Mouse (Mus musculus) forebrain, embryonic 15.5 days (tissue): ENCODE results near the gene Sdha. TPM values are rescaled to one million over a fixed set of nuclear protein-coding genes. Genes with fewer than 3 reads are reported as not detected.
A peak's percentile ranks its signal among the peaks of the same experiment; 100 is the strongest.

Experiments used
- ATAC-seq: fragments of 200-750 bp; cut with Nextera tagmentation; replicated peaks from 2 replicates; pipeline ENCODE4 v1.8.0; 2017; ENCODE audit warnings: mild to moderate bottlenecking, moderate TSS enrichment, moderate library complexity
- H3K27ac ChIP-seq: fragments of 300-500 bp; sonication (generic); replicated peaks from 2 replicates; pipeline ENCODE4 v1.5.1; 2015; ENCODE audit warnings: mild to moderate bottlenecking, inconsistent platforms
- H3K27me3 ChIP-seq: fragments of 300-500 bp; sonication (generic); 2 replicates; pipeline ENCODE4 v1.6.1; 2015; ENCODE audit warnings: inconsistent platforms
- H3K36me3 ChIP-seq: fragments of 300-500 bp; sonication (generic); 2 replicates; pipeline ENCODE4 v1.6.1; 2015; ENCODE audit warnings: mild to moderate bottlenecking, inconsistent platforms
- H3K4me1 ChIP-seq: fragments of 300-500 bp; sonication (generic); 2 replicates; pipeline ENCODE4 v1.6.1; 2015; ENCODE audit warnings: inconsistent platforms
- H3K4me2 ChIP-seq: fragments of 300-500 bp; sonication (generic); replicated peaks from 2 replicates; pipeline ENCODE4 v1.6.1; 2015; ENCODE audit warnings: mild to moderate bottlenecking, inconsistent platforms
- H3K4me3 ChIP-seq: fragments of 300-500 bp; sonication (generic); 2 replicates; pipeline ENCODE4 v1.5.1; 2015; ENCODE audit warnings: mild to moderate bottlenecking, inconsistent platforms
- H3K9ac ChIP-seq: fragments of 300-500 bp; sonication (generic); replicated peaks from 2 replicates; pipeline ENCODE4 v1.6.1; 2015; ENCODE audit warnings: mild to moderate bottlenecking, inconsistent platforms
- H3K9me3 ChIP-seq: fragments of 300-500 bp; sonication (generic); 2 replicates; pipeline ENCODE4 v1.6.1; 2016; ENCODE audit warnings: inconsistent platforms
- WGBS: fragments of 180-500 bp; shearing (Covaris S2); methylation state at CpG from one replicate; pipeline ENCODE4 v1.1.7; 2015; ENCODE audit warnings: mixed read lengths; 5-methylcytosine and 5-hydroxymethylcytosine counted together
- polyA plus RNA-seq: library from polyadenylated mRNA; unstranded; fragments of >200 nt; fragmentation: Nextera tagmentation; extraction: Ambion mirVana; gene quantifications from 2 replicates; pipeline ENCODE4 v1.2.1, GENCODE M21; 2015

The Sdha gene
- polyA plus RNA-seq, 1 experiment from 2014 or later = 220 TPM

GRCm38 (mm10) chr13:74350435-74350906 lies 391 bp upstream of the Sdha start:
- no peak; the same call in 1 of the 2 replicates for ATAC-seq
- Histone ChIP-seq H3K4me2 (peak overlapping the region; percentile 53), H3K27me3 (no peaks in the 10 kb centered on the region), H3K4me1 (peaks cover 18% of the 10 kb centered on the region), H3K36me3 (peaks cover 12% of the 10 kb centered on the region; the same call in 1 of the 2 replicates), H3K4me3 (peak overlapping the region; percentile 80), H3K27ac (peak overlapping the region; percentile 79), H3K9me3 (no peaks in the 10 kb centered on the region), H3K9ac (peak overlapping the region; percentile 81)
- WGBS = 2% methylated on average over 15 of the region's 15 CpGs

DNA sequence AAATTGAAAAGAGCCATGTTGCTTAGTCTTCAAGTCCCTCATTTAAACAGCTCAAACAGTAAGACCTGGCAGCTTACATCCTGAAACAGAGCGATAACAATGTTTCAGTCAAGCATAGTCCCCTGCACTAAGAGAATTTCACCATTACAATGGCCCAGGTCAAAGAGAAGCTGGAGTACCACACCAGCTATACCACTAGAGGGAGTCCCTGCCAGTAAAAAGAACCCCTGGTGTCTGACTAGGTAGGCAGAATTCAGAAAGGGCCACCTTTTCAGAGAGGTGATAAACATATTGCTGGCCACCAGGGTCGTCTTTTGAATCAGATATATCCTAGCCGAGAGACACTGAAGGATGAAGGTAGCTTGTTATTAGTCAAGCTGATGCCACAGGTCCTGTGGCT lies 9.0 kb downstream of the Sdha start:
- ATAC-seq = 0 out of 2 replicates have a peak, but pooled peaks have one; percentile 32
- Histone ChIP-seq H3K27ac (no peak overlapping the region), H3K4me2 (no peak overlapping the region), H3K27me3 (no peaks in the 10 kb centered on the region), H3K4me1 (no peaks in the 10 kb centered on the region), H3K9me3 (no peaks in the 10 kb centered on the region), H3K36me3 (peaks cover 69% of the 10 kb centered on the region), H3K4me3 (no peak overlapping the region), H3K9ac (no peak overlapping the region)
- WGBS = 58% methylated on average over 3 of the region's 3 CpGs

DNA sequence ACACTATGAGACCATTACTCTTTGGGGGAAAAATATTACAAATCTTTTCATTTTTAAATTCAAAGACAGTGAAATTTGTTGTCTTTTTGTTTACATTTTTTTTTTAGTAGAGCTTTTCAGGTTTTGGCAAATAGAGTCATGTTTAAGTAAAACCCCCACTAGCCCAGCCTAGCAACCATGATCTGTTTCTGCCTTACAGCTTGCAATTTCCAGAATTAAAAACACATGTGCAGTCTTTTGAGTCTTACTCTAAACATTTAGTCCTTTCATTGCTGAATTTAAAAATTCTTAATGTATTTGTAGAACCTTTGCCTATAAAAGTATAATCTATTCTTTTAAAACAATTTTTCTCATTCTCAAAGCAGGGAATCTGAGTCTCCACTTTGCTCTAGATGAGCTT lies 20.8 kb downstream of the Sdha start:
- Histone ChIP-seq H3K36me3 (peaks cover 72% of the 10 kb centered on the region), H3K9me3 (no peaks in the 10 kb centered on the region), H3K9ac (no peak overlapping the region), H3K4me1 (no peaks in the 10 kb centered on the region), H3K4me3 (no peak overlapping the region), H3K4me2 (no peak overlapping the region), H3K27ac (no peak overlapping the region), H3K27me3 (no peaks in the 10 kb centered on the region)
- no peak for ATAC-seq

- Histone ChIP-seq H3K9me3 (no peaks in the 10 kb centered on the region), H3K36me3 (peaks cover 27% of the 10 kb centered on the region), H3K27me3 (no peaks in the 10 kb centered on the region), H3K27ac (peak within 1 kb of the TSS; percentile 63), H3K4me3 (peak within 1 kb of the TSS; percentile 78), H3K9ac (peak within 1 kb of the TSS; percentile 77), H3K4me2 (peak within 1 kb of the TSS; percentile 66), H3K4me1 (peaks cover 16% of the 10 kb centered on the region)
- ATAC-seq = peak; percentile 98
- WGBS = under 1% methylated on average over 36 of the region's 36 CpGs
Measured at GRCm38 (mm10) chr13:74317170-74317849, 32.8 kb downstream of the Sdha start, which contains the start of gene Pdcd6. Gene Pdcd6, minus strand, starts transcription at chr13:74317580.

DNA sequence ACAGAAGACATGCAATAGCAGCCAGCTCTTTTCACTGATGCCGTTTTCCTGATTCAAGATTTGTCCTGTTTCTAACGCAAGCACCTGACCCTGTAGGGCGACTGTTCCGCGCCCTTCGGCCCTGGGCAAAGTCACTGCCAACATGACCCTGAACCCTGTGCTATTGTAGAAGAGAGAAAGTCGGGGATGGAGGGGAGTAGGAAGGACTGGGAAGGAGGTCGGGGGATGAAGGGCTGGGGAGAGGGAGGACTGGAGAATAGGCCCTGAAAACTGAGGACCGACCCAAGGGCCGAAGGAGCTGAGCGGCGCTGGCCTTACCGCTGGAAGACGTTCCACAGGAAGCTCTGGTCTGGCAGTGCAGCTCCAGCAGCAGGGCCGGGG lies 33.3 kb downstream of the Sdha start:
- peak overlapping the region; percentile 78 for H3K4me3 ChIP-seq
- H3K4me1 ChIP-seq = peaks cover 16% of the 10 kb centered on the region
- no peaks in the 10 kb centered on the region for H3K27me3 ChIP-seq
- H3K36me3 ChIP-seq = peaks cover 22% of the 10 kb centered on the region
- peak overlapping the region; percentile 63 for H3K27ac ChIP-seq
- WGBS = 3% methylated on average over 15 of the region's 15 CpGs
- peak overlapping the region; percentile 66 for H3K4me2 ChIP-seq
- ATAC-seq = no peak
- H3K9me3 ChIP-seq = no peaks in the 10 kb centered on the region
- peak overlapping the region; percentile 77 for H3K9ac ChIP-seq

DNA sequence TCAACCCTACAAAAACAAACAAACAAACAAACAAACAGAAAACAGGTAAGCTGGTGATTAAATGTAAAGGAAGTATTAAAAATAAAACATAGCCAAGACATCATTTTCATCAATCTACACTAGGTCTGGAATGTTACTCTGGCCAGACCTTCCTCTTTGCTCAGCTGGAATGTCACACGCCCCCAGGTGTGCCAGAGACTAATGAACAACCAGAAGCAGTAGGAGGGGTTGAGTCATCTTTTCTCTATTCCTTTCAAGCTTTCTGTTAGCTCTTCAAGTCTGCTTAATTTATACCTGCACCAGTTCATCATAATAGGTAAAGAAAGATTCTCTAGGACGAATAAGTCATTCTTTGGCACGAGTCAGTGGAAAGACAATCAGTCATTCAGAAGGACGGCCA lies 33.7 kb downstream of the Sdha start:
- ATAC-seq = no peak
- peak overlapping the region; percentile 78 for H3K4me3 ChIP-seq
- peak overlapping the region; percentile 66 for H3K4me2 ChIP-seq
- WGBS = 24% methylated on average over 4 of the region's 4 CpGs
- H3K9ac ChIP-seq = peak overlapping the region; percentile 77
- H3K9me3 ChIP-seq = no peaks in the 10 kb centered on the region
- peaks cover 16% of the 10 kb centered on the region for H3K4me1 ChIP-seq
- H3K27me3 ChIP-seq = no peaks in the 10 kb centered on the region
- H3K27ac ChIP-seq = no peak overlapping the region
- H3K36me3 ChIP-seq = peaks cover 22% of the 10 kb centered on the region

DNA sequence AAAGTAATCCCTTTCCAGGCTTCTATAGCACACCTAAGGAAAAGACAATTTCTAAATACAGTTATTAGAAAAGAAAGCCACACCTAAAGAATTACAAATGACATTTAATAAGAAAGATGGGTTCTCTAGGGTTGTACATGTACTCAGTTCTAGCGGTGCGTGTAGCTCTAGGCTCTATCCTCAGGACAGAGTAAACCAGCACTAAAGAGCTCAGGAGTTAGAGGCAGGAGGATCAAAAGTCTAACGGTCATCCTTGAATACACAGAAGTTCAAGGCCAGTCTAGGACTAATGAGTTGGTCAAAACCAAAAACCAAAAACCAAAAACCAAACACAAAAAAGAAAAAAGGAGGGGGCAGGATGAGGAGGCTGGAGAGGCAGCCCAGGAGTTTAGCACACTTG lies 35.5 kb downstream of the Sdha start:
- 94% methylated on average over 3 of the region's 3 CpGs for WGBS
- ATAC-seq = no peak
- H3K27ac ChIP-seq = no peak overlapping the region

DNA sequence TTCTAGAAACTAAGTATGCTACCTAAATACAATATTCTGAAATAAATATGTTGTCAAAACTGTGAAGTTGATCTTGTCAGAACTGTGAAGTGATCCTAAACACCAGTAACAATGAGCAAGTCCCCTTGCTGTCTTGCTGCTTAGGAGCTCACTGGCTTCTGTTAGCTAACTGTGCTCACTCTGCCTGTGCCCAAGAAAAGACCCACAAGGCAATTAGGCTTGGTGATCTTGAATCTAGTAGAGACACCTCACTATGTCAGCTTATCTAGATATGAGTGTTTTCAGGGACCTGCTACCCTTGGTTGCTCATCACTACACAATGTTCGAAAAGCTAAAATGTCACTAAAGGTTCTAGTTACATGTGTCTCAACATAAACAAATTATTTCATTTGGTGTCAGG lies 44.3 kb downstream of the Sdha start:
- Histone ChIP-seq H3K4me3 (no peak overlapping the region), H3K9me3 (no peaks in the 10 kb centered on the region), H3K4me2 (no peak overlapping the region), H3K36me3 (peaks cover 78% of the 10 kb centered on the region), H3K9ac (no peak overlapping the region), H3K4me1 (no peaks in the 10 kb centered on the region), H3K27ac (no peak overlapping the region), H3K27me3 (no peaks in the 10 kb centered on the region)
- ATAC-seq = no peak
- 96% methylated on average over 1 of the region's 1 CpGs for WGBS

More for the DNA sequence above, 35.5 kb downstream of the Sdha start:
- H3K4me3 ChIP-seq = no peak overlapping the region
- H3K4me2 ChIP-seq = no peak overlapping the region
- H3K36me3 ChIP-seq = peaks cover 20% of the 10 kb centered on the region
- no peak overlapping the region for H3K9ac ChIP-seq
- peaks cover 16% of the 10 kb centered on the region for H3K4me1 ChIP-seq
- H3K9me3 ChIP-seq = no peaks in the 10 kb centered on the region
- no peaks in the 10 kb centered on the region for H3K27me3 ChIP-seq

DNA sequence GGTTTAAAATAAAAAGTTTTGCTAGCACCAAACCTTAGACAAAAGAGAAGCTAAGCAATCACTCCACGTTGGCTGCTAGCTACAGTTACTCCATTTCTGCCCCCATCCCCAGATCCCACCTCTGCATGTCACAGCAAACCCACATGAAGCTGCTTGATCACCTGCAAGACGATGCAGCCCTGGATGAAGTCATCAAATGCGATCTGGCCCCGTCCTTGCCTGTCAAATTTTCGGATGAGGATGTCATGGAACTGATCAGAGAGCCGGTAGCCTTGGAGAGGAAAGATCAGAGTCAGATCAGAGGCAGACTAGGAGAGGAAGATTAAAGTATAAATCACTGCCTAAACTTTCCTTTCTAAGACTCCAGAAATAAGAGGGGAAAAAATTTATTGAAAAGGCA lies 44.7 kb downstream of the Sdha start:
- Histone ChIP-seq H3K27me3 (no peaks in the 10 kb centered on the region), H3K4me2 (no peak overlapping the region), H3K36me3 (peaks cover 78% of the 10 kb centered on the region), H3K9me3 (no peaks in the 10 kb centered on the region), H3K27ac (no peak overlapping the region), H3K9ac (no peak overlapping the region), H3K4me1 (no peaks in the 10 kb centered on the region), H3K4me3 (no peak overlapping the region)
- 93% methylated on average over 6 of the region's 6 CpGs for WGBS
- ATAC-seq = no peak

DNA sequence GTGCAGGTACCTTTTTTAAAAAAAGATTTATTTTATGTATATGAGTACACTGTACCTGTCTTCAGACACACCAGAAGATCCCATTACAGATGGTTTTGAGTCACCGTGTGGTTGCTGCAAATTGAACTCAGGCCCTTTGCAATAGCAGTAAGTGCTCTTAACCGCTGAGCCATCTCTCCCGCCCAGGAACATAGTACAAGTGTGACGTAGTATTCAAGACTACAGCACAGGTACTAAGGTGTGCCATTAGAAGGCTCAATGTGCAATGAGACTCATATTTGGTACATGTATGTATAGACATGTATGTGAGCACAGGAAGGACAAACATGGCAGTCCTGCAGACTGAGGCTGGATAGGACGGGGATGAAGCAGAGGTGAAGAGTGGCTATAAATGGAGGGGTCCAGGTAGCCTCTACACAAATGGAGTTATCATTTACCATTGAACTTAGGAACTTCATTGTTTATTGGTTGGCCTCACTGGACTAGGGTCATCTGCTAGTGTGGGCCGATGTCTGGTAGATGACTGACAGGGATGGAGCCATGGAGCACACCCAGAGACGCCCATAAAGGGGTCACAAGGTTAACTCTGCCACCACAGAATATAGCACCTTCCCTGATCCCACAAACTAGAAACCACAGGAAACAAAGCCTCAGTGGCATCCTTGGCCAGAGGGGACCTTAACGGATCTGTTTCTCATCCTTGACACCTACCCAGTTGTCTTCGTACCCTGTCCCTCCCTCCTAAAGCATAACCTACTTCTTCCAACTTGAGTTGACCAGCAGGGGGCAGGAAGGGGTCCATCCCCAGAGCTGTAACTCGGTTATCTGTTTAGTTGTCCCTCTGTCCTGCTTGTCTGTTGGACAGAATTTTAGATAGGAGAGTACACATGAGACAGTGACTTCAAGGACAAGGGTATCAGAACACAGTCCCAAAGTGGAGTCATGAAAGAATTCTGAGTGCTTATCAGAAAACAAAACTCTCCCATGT lies 47.7 kb downstream of the Sdha start:
- Histone ChIP-seq H3K9ac (no peak overlapping the region), H3K4me1 (no peaks in the 10 kb centered on the region), H3K4me3 (no peak overlapping the region), H3K9me3 (no peaks in the 10 kb centered on the region), H3K36me3 (peaks cover 51% of the 10 kb centered on the region), H3K27me3 (no peaks in the 10 kb centered on the region), H3K4me2 (no peak overlapping the region), H3K27ac (no peak overlapping the region)
- 89% methylated on average over 10 of the region's 10 CpGs for WGBS
- ATAC-seq = peak; percentile 15; the same call in 1 of the 2 replicates

GRCm38 (mm10) chr13:74301607-74301984 lies 48.5 kb downstream of the Sdha start:
- Histone ChIP-seq H3K27ac (no peak overlapping the region), H3K4me2 (no peak overlapping the region), H3K4me3 (no peak overlapping the region), H3K9ac (no peak overlapping the region), H3K27me3 (no peaks in the 10 kb centered on the region), H3K36me3 (peaks cover 44% of the 10 kb centered on the region), H3K9me3 (no peaks in the 10 kb centered on the region), H3K4me1 (no peaks in the 10 kb centered on the region)
- 82% methylated on average over 6 of the region's 6 CpGs for WGBS
- peak; percentile 62 for ATAC-seq
